26 mouse cellular contexts compared by ENCODE assay signal in genomic region chr7:119527548-119527947, GRCm38 (mm10). TPM values are rescaled to one million over a fixed set of nuclear protein-coding genes. Genes with fewer than 3 reads are reported as not detected.
DNase-seq lines count a peak whose midpoint lies in the region; ATAC-seq and TF ChIP-seq lines count a peak whose summit lies in the region.
"Had no signal": no experiment of that assay in that cellular context is flagged by ENCODE, and none has a peak within 500 bp of the region (broad histone marks: within the 10 kb centered on the region; RNA-seq: fewer than 3 reads in every experiment).

No protein-coding gene starts in this region.

- peak overlapping the region; percentile 65 for H3K27ac ChIP-seq in kidney, embryonic 16.5 days (ENCODE audit: low read length)
- peak overlapping the region; percentile 59; the same call in 1 of the 2 replicates for H3K27ac ChIP-seq in liver, postnatal 0 days (ENCODE audit: low read depth)
- no peak overlapping the region for H3K27ac ChIP-seq in liver, embryonic 11.5 days (ENCODE audit: low read depth, low read length)
- no peak overlapping the region for H3K27ac ChIP-seq in intestine, embryonic 15.5 days
- H3K27ac ChIP-seq: forebrain, embryonic 10.5 days; gastrocnemius, adult 2 months; heart, embryonic 13.5 days; hindbrain, embryonic 15.5 days had no signal

- peak; percentile 47; the same call in 1 of the 2 replicates for ATAC-seq in kidney, embryonic 16.5 days (ENCODE audit: low FRiP score, low TSS enrichment)
- peak; percentile 53 for ATAC-seq in liver, postnatal 0 days
- ATAC-seq in liver, embryonic 11.5 days (replicated peaks; ENCODE audit: low FRiP score): no peak
- ATAC-seq in intestine, embryonic 15.5 days: peak; percentile 13; the same call in 1 of the 2 replicates
- no peak for ATAC-seq in megakaryocyte progenitor cell, adult 5-6 weeks (replicated peaks; ENCODE audit: poor library complexity)
- ATAC-seq: forebrain, embryonic 14.5 days had no signal

- no peaks in the 10 kb centered on the region for H3K36me3 ChIP-seq in kidney, embryonic 16.5 days (ENCODE audit: insufficient read depth, low read length)
- H3K36me3 ChIP-seq in liver, postnatal 0 days (replicated peaks; ENCODE audit: insufficient read depth, low read length): no peaks in the 10 kb centered on the region
- H3K36me3 ChIP-seq in liver, embryonic 11.5 days (ENCODE audit: control insufficient read depth, insufficient read depth, low read length): no peaks in the 10 kb centered on the region
- no peaks in the 10 kb centered on the region for H3K36me3 ChIP-seq in intestine, embryonic 15.5 days
- H3K36me3 ChIP-seq: forebrain, embryonic 10.5 days; heart, embryonic 13.5 days; hindbrain, embryonic 15.5 days had no signal

- WGBS in kidney, embryonic 16.5 days: 20% methylated on average over 2 of the region's 2 CpGs
- 58% methylated on average over 2 of the region's 2 CpGs for WGBS in liver, postnatal 0 days (ENCODE audit: insufficient replicate concordance)
- WGBS in liver, embryonic 11.5 days: 70% methylated on average over 2 of the region's 2 CpGs
- WGBS in intestine, embryonic 15.5 days: 59% methylated on average over 2 of the region's 2 CpGs

- no peak overlapping the region for H3K9ac ChIP-seq in kidney, embryonic 16.5 days (replicated peaks; ENCODE audit: low read length)
- H3K9ac ChIP-seq in liver, postnatal 0 days (replicated peaks): no peak overlapping the region
- no peak overlapping the region for H3K9ac ChIP-seq in liver, embryonic 11.5 days (ENCODE audit: low read depth, low read length)
- no peak overlapping the region for H3K9ac ChIP-seq in intestine, embryonic 15.5 days
- H3K9ac ChIP-seq: heart, embryonic 13.5 days; hindbrain, embryonic 15.5 days had no signal

- H3K9me3 ChIP-seq in kidney, embryonic 16.5 days (ENCODE audit: low read length): no peaks in the 10 kb centered on the region
- no peaks in the 10 kb centered on the region for H3K9me3 ChIP-seq in liver, postnatal 0 days (ENCODE audit: low read length)
- H3K9me3 ChIP-seq in liver, embryonic 11.5 days (ENCODE audit: control insufficient read depth, low read length): no peaks in the 10 kb centered on the region
- H3K9me3 ChIP-seq in intestine, embryonic 15.5 days: no peaks in the 10 kb centered on the region
- H3K9me3 ChIP-seq: forebrain, embryonic 10.5 days; heart, embryonic 13.5 days; hindbrain, embryonic 15.5 days had no signal

- peaks cover 9% of the 10 kb centered on the region for H3K4me1 ChIP-seq in kidney, embryonic 16.5 days (ENCODE audit: insufficient read depth, low read length)
- H3K4me1 ChIP-seq in liver, postnatal 0 days (ENCODE audit: insufficient read depth): peaks cover 8% of the 10 kb centered on the region
- no peaks in the 10 kb centered on the region for H3K4me1 ChIP-seq in liver, embryonic 11.5 days (replicated peaks; ENCODE audit: control insufficient read depth, insufficient read depth, low read length)
- H3K4me1 ChIP-seq in intestine, embryonic 15.5 days (replicated peaks): 0 out of 2 replicates have a peak, but pooled peaks cover 3% of the 10 kb centered on the region
- H3K4me1 ChIP-seq: heart, embryonic 13.5 days; hindbrain, embryonic 15.5 days had no signal

- H3K27me3 ChIP-seq in kidney, embryonic 16.5 days (ENCODE audit: insufficient read depth, low read length): no peaks in the 10 kb centered on the region
- H3K27me3 ChIP-seq in liver, postnatal 0 days (ENCODE audit: insufficient read depth, low read length): no peaks in the 10 kb centered on the region
- H3K27me3 ChIP-seq in liver, embryonic 11.5 days (replicated peaks; ENCODE audit: control insufficient read depth, insufficient read depth, low read length): no peaks in the 10 kb centered on the region
- no peaks in the 10 kb centered on the region for H3K27me3 ChIP-seq in intestine, embryonic 15.5 days (replicated peaks)
- H3K27me3 ChIP-seq: heart, embryonic 13.5 days; hindbrain, embryonic 15.5 days had no signal

- TF ChIP-seq EP300 in liver, postnatal 0 days (IDR thresholded peaks at IDR 0.05; ENCODE audit: low read depth): no peak

- TF ChIP-seq CTCF in liver, postnatal 0 days (IDR thresholded peaks at IDR 0.05; ENCODE audit: low read depth): no peak

- DNase-seq in kidney, postnatal 10 days: no peak
- DNase-seq in liver, postnatal 0 days: no peak
- DNase-seq in liver, embryonic 11.5 days (ENCODE audit: low spot score): no peak
- DNase-seq in retina, embryonic 14.5 days (ENCODE audit: low spot score): no peak
- DNase-seq: adrenal gland, postnatal 14 days; cerebellum, adult 18-20 months; cerebellum, adult 9-11 months; cerebellum, postnatal 36 days; gastrocnemius, adult 2 months; gastrocnemius, postnatal 25 days; heart, postnatal 36 days had no signal

- no peak overlapping the region for H3K4me2 ChIP-seq in kidney, embryonic 16.5 days (replicated peaks; ENCODE audit: low read depth, low read length)
- peak overlapping the region; percentile 42; the same call in 1 of the 2 replicates for H3K4me2 ChIP-seq in liver, postnatal 0 days (ENCODE audit: low read depth, low read length)
- H3K4me2 ChIP-seq in liver, embryonic 11.5 days: no peak overlapping the region
- H3K4me2 ChIP-seq in intestine, embryonic 15.5 days (replicated peaks): no peak overlapping the region
- H3K4me2 ChIP-seq: heart, embryonic 13.5 days; hindbrain, embryonic 15.5 days had no signal

- no peak overlapping the region for H3K4me3 ChIP-seq in kidney, embryonic 16.5 days (ENCODE audit: low read length)
- H3K4me3 ChIP-seq in liver, postnatal 0 days (ENCODE audit: low read depth, low read length): no peak overlapping the region
- no peak overlapping the region for H3K4me3 ChIP-seq in liver, embryonic 11.5 days (ENCODE audit: low read depth, low read length)
- no peak overlapping the region for H3K4me3 ChIP-seq in intestine, embryonic 15.5 days (replicated peaks)
- H3K4me3 ChIP-seq: erythroblast, embryonic 14.5 days; forebrain, embryonic 10.5 days; gastrocnemius, adult 2 months; heart, embryonic 13.5 days; hindbrain, embryonic 15.5 days had no signal

RNA-seq across cellular contexts. Expression of gene Pdilt, which starts 4.3 kb away (rescaled TPM):
- 0.10 and 0.21 TPM in 2 replicates for polyA plus RNA-seq in kidney, embryonic 16.5 days (2015; fragmentation: Nextera tagmentation; extraction: Ambion mirVana)
- 0.06 and 0.14 TPM in 2 replicates for polyA plus RNA-seq in liver, postnatal 0 days (2015; fragmentation: Nextera tagmentation; extraction: Ambion mirVana)
- not detected in 2 replicates for polyA plus RNA-seq in liver, embryonic 11.5 days (2014; fragmentation: Nextera tagmentation; extraction: Ambion mirVana)
- polyA plus RNA-seq in intestine, embryonic 15.5 days (2015; fragmentation: Nextera tagmentation; extraction: Ambion mirVana): not detected in 2 replicates
- not detected in 2 replicates for total RNA-seq in megakaryocyte progenitor cell, adult 5-6 weeks (2015)
- total RNA-seq in megakaryocyte progenitor cell, adult 5-6 weeks (2017): not detected in 2 replicates
- total RNA-seq: adrenal gland, adult 18-20 months; ES-E14; gastrocnemius, adult 2 months; gastrocnemius, postnatal 25 days; granulocyte monocyte progenitor cell, adult 5-6 weeks; heart, postnatal 36 days had no signal
- polyA plus RNA-seq: embryonic facial prominence, embryonic 14.5 days; erythroblast, embryonic 14.5 days; forebrain, embryonic 10.5 days; heart, embryonic 13.5 days; heart, postnatal 0 days; hindbrain, embryonic 11.5 days had no signal

RNA-seq across cellular contexts. Expression of gene Acsm5, which starts 8.3 kb away (rescaled TPM):
- polyA plus RNA-seq in kidney, embryonic 16.5 days (2015; fragmentation: Nextera tagmentation; extraction: Ambion mirVana): 1.2 TPM in 2 replicates
- 2.2 and 2.5 TPM in 2 replicates for polyA plus RNA-seq in liver, postnatal 0 days (2015; fragmentation: Nextera tagmentation; extraction: Ambion mirVana)
- polyA plus RNA-seq in liver, embryonic 11.5 days (2014; fragmentation: Nextera tagmentation; extraction: Ambion mirVana): not detected in 2 replicates
- not detected in 2 replicates for polyA plus RNA-seq in intestine, embryonic 15.5 days (2015; fragmentation: Nextera tagmentation; extraction: Ambion mirVana)
- not detected in 2 replicates for total RNA-seq in megakaryocyte progenitor cell, adult 5-6 weeks (2015)
- total RNA-seq in megakaryocyte progenitor cell, adult 5-6 weeks (2017): not detected in 2 replicates
- total RNA-seq: ES-E14; granulocyte monocyte progenitor cell, adult 5-6 weeks had no signal
- polyA plus RNA-seq: erythroblast, embryonic 14.5 days; forebrain, embryonic 10.5 days; forebrain, embryonic 14.5 days; heart, embryonic 13.5 days; heart, postnatal 0 days; hindbrain, embryonic 11.5 days; hindbrain, embryonic 15.5 days had no signal

RNA-seq across cellular contexts. Expression of gene Acsm2, which starts 26.6 kb away (rescaled TPM):
- 54.0 and 59.8 TPM in 2 replicates for polyA plus RNA-seq in kidney, embryonic 16.5 days (2015; fragmentation: Nextera tagmentation; extraction: Ambion mirVana)
- 0.15 TPM in 1 of 2 replicates, not detected in the other for polyA plus RNA-seq in liver, postnatal 0 days (2015; fragmentation: Nextera tagmentation; extraction: Ambion mirVana)
- polyA plus RNA-seq in liver, embryonic 11.5 days (2014; fragmentation: Nextera tagmentation; extraction: Ambion mirVana): not detected in 2 replicates
- polyA plus RNA-seq in intestine, embryonic 15.5 days (2015; fragmentation: Nextera tagmentation; extraction: Ambion mirVana): not detected in 2 replicates
- not detected in 2 replicates for total RNA-seq in megakaryocyte progenitor cell, adult 5-6 weeks (2015)
- total RNA-seq in megakaryocyte progenitor cell, adult 5-6 weeks (2017): not detected in 2 replicates
- total RNA-seq: adrenal gland, postnatal 14 days; ES-E14; gastrocnemius, adult 2 months; gastrocnemius, postnatal 25 days; granulocyte monocyte progenitor cell, adult 5-6 weeks; heart, adult 8-10 months; heart, postnatal 36 days had no signal
- polyA plus RNA-seq: embryonic facial prominence, embryonic 14.5 days; erythroblast, embryonic 14.5 days; forebrain, embryonic 10.5 days; forebrain, embryonic 14.5 days; heart, embryonic 13.5 days; heart, postnatal 0 days; hindbrain, embryonic 11.5 days had no signal

RNA-seq across cellular contexts. Expression of gene Umod, which starts 48.5 kb away (rescaled TPM):
- polyA plus RNA-seq in kidney, embryonic 16.5 days (2015; fragmentation: Nextera tagmentation; extraction: Ambion mirVana): 8.3 and 10.0 TPM in 2 replicates
- not detected in 2 replicates for polyA plus RNA-seq in liver, postnatal 0 days (2015; fragmentation: Nextera tagmentation; extraction: Ambion mirVana)
- not detected in 2 replicates for polyA plus RNA-seq in liver, embryonic 11.5 days (2014; fragmentation: Nextera tagmentation; extraction: Ambion mirVana)
- polyA plus RNA-seq in intestine, embryonic 15.5 days (2015; fragmentation: Nextera tagmentation; extraction: Ambion mirVana): not detected in 2 replicates
- not detected in 2 replicates for total RNA-seq in megakaryocyte progenitor cell, adult 5-6 weeks (2015)
- not detected in 2 replicates for total RNA-seq in megakaryocyte progenitor cell, adult 5-6 weeks (2017)
- total RNA-seq: adrenal gland, adult 18-20 months; adrenal gland, postnatal 14 days; ES-E14; gastrocnemius, adult 2 months; gastrocnemius, postnatal 25 days; granulocyte monocyte progenitor cell, adult 5-6 weeks; heart, adult 8-10 months; heart, postnatal 36 days had no signal
- polyA plus RNA-seq: erythroblast, embryonic 14.5 days; forebrain, embryonic 10.5 days; forebrain, embryonic 14.5 days; heart, embryonic 13.5 days; heart, postnatal 0 days; hindbrain, embryonic 11.5 days; hindbrain, embryonic 15.5 days had no signal

Comparison
In these comparisons a context has a peak if more than half of its experiments do, and no peak if none do; other contexts are left out.
1. ATAC-seq: peak in kidney, embryonic 16.5 days (single experiment), liver, postnatal 0 days (single experiment) and intestine, embryonic 15.5 days (single experiment); none in liver, embryonic 11.5 days (single experiment) and megakaryocyte progenitor cell, adult 5-6 weeks (single experiment).
2. H3K27ac ChIP-seq: peak in kidney, embryonic 16.5 days (single experiment) and liver, postnatal 0 days (single experiment); none in liver, embryonic 11.5 days (single experiment) and intestine, embryonic 15.5 days (single experiment).
3. RNA of gene Acsm2, which starts 26.6 kb away (polyA plus RNA-seq): 54.0 to 59.8 TPM in kidney, embryonic 16.5 days; 0.15 TPM in liver, postnatal 0 days, not detected in liver, embryonic 11.5 days and not detected in intestine, embryonic 15.5 days; every median in the first group is over 10 times any median in the second.